Mouse (Mus musculus): ENCODE measurements around the gene 4930544D05Rik.
"Not testable (repeated sequence)": the region's sequence is repeated elsewhere in the genome, so short reads cannot be mapped to it uniquely, and the experiment has no call there.

4930544D05Rik gene

DNA sequence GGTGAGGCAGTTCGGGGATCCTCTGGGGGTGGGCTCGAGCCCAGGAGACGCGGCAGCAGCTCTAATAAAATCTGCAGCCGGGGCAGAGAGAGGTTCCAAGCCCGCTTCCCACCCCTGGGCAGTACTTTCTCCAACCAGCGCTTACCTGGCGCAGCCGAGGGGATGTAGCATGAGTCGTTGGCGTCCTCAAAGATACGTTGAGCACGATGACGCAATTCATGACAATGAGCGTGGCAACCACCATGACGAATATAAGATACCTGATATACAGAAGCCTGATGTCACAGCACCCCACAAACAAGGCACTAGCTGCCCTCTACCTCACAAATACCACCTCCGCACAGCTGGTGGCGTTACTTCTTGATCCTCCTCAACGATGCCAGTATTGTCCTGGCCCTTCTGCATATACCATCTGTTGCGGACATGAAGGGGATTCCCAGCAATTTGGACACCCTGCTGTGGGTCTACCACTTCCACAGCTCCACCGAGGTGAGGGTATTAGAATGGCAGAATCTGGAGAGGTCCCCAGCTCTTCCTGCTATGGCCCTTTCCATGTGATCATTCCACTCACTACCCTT lies at the start of gene 4930544D05Rik:
4930544D05Rik (plus strand) TSS at position 333 of the 578 bp plus-strand sequence.
- DNase-seq (ENCODE audit: low read depth, low spot score) = no peak

DNA sequence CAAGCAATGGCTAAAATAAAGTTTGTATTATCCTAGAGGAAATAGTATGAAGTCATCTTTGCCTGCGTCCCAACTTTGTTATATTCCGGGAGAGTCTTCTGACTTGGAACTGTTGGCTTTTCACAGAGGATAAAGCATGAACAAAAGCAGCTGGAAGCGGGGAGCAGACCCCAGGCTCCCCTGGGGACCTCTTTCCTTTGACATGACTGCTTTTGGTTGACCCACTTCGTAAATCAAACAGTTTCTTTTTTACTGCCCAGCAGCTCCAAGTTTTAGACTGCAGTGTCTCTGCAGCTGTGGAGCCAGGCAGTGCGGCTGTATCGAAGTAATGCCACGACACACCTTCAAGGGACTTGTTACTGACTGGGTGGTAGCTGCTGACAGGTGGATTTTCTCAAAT lies 49.1 kb upstream of the 4930544D05Rik start:
- DNase-seq (ENCODE audit: low read depth, low spot score) = no peak

DNA sequence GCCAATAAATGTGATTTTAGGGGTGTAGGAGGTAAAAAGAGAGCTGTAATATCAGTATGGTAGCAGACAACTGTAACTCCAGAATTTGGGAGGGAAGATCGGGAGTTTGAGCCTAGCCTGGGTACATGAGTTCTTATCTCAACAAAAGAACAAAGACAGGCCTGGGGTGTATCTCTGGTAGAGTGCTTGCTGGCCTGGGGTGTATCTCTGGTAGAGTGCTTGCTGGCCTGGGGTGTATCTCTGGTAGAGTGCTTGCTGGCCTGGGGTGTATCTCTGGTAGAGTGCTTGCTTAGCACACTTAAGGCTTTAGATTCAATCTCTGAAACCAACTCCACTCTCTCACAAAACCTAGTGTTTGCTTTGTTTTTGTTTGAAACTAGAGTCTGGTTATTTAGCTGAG lies 45.0 kb upstream of the 4930544D05Rik start:
- DNase-seq (ENCODE audit: low read depth, low spot score) = not testable (repeated sequence)

DNA sequence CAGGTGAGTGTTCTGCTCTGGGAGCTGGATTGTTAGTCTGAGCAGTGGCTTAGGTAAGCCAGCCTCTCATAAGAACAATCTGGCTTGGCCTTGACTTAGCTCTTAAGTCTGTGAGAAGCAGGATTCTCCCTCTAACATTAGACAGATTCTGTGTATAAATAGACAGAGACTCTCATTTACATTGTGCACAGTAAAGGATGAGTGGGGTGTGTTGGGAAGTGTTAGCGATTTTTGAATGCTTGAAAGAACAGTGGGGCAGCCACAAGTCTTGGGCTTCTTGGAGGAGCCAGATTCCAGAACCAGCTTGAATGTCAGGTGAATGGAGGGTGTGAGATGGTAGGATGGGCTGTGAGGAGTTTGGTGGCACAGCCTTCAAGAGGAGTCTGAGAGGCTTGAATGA lies 44.0 kb upstream of the 4930544D05Rik start:
- DNase-seq (ENCODE audit: low read depth, low spot score) = no peak

DNA sequence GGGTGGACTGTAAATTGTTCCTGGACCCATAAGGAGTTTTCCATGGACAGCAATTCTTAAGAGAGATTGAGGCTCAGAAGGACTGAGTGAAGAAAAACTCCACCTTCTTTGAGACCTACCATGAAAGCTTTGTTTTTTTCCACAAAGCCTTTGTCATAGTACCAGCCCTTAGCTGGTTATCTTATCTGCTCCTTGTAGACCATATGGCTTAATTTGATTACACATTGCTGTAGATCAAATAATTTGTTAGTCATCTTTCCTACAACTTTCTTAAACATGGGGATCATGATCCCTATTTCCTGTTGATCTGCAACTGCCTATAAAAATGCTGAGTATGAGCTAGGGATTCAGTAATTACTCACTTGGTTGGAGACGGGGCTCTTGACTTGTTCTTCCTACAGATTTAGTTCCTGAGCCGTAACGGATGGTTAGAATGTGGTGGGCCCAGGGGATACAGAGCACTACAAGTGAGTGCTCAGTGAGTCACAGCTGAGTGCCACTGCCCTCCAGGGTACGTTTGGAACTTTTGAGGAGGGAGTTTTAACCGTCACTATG lies 43.2 kb upstream of the 4930544D05Rik start:
- no peak for DNase-seq (ENCODE audit: low read depth, low spot score)

DNA sequence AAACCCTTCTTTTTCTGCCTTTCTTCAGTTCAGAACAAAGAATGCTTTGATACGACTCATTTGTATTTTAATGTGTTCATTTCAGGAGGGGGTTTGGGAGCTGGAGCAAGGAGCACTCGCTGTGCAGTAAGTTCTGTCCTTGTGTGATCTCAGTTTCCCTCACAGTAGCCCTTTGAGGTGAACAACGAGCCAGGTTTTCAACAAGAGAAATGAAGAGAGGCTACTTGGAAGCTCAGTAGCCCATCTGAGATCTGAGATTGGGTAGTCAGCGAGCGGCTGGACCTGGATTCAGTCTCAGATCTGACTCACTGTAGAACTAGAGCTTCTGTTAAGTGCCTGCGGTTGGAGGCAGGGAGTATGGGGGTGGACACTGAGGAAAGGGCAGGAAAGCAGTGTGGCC lies 41.8 kb upstream of the 4930544D05Rik start:
- no peak for DNase-seq (ENCODE audit: low read depth, low spot score)

DNA sequence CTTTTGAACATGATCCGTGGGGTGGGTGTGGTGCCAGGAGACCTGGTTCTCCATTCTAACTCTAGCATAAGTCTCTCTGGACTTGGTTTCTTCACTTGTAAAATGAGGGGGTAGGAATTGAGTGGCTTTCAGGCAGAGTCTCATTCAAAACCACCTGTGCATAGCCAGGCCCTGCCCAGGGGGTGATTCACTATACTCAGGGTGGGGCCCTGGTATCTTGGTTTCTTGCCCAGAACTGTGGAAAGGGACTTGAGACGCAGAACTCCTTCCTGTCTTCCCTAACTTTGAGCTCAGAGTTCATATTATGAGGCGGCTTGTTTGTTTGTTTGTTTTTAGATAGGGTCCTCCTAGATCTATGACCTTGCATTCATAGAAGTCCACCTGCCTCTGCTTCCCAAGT lies 38.4 kb upstream of the 4930544D05Rik start:
- no peak for DNase-seq (ENCODE audit: low read depth, low spot score)

DNA sequence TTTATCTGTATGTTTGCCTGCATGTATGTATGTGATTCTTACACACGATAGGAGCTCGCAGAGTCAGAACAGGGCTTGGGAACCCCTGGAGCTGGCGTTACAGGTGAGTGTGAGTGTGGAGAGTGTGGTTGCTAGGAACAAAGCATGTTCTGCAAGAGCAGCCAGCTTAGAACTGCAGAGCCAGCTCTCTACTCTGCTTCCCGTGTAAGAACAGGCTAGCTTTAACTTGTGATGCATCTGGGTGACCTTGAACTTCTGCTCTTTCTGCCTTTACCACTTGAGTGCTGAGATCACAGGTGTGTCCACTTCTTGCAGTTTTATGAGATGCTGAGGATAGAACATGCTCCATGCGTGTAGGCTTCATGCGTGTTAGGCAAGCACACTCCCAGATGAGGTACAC lies 36.7 kb upstream of the 4930544D05Rik start:
- DNase-seq (ENCODE audit: low read depth, low spot score) = no peak

DNA sequence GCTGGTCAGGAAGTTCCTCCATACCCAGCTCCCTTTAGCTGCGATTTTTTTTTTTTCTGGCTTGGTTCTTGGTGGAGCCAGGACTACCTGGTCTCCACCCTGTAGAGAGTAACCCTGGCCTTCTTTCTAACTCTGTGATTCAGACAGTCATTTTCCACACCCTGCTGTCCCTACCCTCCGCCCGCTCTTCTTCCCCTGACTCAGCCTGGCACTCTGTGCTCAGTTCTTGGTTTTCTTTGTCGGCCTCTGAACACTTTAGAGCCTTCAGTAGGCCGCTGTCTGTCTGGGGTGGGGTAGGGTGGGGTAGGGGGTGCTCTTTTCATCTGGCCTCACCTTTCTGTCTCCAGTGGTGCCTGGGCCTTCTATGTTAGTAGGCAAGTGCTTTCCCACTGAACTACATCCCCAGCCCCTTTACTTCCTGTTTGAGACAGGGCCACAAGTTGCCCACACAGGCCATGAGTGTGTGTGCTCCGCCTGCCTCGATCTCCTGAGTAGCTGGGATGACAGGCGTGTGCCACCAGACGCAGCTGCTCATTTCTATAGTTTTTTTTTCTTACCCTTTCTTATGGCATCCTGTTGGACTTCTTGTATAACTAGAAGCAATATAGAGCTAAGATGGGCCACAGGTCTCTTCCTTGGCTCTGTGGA lies 35.8 kb upstream of the 4930544D05Rik start:
- no peak for DNase-seq (ENCODE audit: low read depth, low spot score)

DNA sequence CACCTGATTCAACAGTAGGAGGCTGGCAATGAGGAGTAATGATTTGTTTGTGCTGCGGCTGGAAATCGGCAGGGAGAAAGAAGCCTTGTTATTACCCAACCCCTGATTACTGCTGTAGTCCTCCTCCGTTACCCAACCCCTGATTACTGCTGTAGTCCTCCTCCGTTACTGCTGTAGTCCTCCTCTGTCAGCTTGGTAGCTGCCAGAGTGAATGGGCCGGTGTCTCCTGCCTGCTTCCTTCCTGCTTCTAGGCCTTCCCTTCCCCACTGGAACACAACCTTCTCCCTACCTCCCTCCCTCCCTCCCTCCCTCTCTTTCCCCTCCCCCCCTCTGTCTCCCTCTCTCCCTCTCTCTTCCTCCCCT lies 35.3 kb upstream of the 4930544D05Rik start:
- no peak for DNase-seq (ENCODE audit: low read depth, low spot score)

DNA sequence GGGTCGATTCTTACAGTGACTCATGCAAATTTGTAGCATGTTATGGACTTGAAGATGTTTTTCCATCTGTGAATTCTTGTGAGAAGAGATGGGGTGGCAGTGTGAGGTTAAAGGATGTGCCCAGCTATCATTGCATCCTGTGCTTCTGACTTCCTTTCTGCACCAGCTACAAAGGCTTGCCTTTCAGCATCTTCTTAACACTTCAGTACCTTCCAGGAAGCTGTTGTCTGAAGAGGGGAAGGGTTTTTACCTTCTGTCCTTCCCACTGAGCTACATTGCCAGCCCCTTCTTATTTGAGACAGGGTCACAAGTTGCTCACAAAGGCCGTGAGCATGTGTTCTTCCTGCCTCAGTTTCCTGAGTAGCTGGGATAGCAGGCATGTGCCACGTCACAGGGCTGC lies 34.7 kb upstream of the 4930544D05Rik start:
- no peak for DNase-seq (ENCODE audit: low read depth, low spot score)

DNA sequence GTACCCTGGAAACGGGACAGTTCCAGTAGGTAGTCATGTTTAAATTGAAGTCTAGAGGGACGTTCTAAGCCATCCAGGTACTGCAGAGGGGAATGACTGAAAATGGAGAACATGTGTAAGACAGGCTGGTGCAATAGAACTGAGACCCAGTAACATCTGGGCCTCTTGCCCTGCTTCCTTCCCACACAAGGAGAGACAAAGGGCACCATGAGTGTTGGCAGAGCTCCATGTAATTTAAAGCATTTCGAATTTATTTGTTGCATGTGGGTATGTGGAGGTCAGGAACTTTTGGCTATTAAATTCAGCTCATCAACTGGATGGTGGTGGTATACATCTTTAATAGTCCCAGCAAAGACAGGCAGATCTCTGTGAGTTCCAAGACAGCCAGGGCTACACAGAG lies 33.5 kb upstream of the 4930544D05Rik start:
- DNase-seq (ENCODE audit: low read depth, low spot score) = no peak

DNA sequence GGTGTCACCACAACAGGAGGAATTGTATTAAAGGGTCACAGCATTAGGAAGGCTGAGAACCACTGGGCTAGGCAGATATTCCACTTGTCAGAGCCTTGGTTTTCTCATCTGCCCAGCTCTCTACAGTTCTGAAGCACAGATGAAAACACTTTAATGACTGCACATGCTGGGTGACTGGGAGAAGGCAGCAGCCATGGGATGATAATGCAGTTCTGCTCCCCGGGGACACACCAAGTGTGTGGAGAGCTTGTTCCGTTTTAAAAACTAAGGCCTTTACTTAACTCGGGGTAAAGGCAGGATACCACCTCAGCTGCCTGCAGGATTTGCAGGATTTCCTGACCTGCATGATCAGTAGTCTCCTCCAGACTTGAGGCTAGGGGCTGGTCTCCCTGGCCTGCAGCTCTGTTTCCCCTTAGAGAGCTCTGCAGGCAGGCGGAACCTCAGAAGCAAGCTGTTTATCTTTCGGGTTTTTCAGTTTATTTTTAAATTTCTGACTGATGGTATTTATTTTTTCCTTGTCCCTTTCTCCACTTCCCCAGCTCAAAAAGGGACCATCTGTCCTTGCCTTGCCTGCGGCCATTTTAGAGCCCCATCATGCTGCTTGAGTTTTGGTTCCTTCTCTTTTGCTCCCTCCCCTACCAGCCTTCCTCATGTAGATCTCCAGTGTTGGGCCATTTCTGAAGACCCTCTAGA lies 32.5 kb upstream of the 4930544D05Rik start:
- DNase-seq (ENCODE audit: low read depth, low spot score) = no peak

DNA sequence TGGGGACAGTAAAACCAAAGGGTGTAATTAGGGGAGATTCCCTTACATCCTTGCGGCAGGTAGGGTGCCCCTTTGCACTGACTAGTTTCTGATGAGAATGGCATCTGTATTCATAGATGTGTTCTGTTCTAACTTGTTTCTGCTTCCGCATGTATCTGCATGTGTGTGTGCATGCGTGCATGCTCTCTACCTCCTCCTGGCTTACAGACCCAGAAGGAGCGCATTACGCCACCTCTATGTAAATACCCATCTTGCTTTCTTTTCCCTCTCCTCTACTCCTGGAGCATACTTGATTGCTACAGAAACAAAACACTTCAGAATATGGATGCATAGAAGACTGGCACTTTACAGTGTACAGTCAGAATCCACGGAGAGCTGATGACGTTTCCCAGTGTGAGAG lies 31.9 kb upstream of the 4930544D05Rik start:
- no peak for DNase-seq (ENCODE audit: low read depth, low spot score)

DNA sequence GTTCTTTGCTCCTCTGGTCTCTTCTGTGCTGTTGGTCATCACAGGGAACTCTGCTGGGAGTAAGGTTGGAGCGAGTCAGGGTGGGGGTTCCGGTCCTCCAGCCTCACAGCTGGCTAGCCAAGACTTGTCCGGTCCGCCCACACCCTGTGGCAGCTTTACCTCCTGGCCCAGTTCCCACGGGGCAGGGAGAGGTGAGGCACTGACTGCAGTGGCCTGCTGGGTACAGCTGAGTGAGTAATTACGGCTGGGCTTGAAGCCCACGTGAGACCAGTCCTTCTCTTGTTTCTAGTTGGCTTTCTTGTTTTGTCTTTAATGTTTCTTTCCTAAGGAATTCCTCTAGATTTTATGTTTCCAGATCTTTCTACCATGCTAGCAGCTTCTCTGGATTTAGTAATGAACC lies 30.2 kb upstream of the 4930544D05Rik start:
- DNase-seq (ENCODE audit: low read depth, low spot score) = no peak

DNA sequence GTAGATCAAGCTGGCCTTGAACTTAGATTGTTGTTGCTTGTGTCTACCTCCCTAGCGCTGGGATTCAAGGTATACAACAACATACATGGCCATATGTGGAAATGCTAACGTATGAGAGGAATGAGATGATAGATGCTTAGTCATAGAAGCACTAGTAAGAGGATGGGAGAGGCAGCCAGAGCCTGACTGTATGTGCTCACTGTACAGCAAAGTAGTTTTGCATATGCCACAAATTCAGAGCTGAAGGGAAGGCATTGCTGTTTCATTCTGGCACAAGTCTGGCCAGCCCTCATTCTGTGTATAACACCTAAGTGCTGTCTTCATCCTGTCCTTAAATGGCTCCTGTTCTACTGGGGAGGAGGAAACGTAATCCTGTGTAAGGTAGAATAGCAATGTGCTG lies 29.4 kb upstream of the 4930544D05Rik start:
- no peak for DNase-seq (ENCODE audit: low read depth, low spot score)

DNA sequence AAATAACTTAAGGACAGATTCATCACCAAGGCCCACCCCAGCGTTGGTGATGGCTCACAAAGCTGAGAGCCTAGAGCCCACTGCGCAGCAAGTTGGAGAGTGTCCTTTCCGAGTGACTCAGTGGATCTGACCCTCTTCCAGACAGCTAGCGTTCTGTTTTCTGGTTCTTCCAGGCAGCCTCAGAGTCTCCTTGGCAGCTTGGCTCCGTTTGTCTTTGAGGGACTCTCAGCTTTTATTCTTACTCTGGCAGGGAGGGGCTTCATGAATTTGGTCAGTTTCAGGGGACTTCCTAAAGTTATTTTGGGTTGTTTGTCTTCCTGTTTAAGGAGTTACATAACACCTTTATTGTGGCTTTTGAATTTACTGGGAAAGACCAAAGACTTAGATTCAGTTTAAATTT lies 28.7 kb upstream of the 4930544D05Rik start:
- DNase-seq (ENCODE audit: low read depth, low spot score) = no peak

DNA sequence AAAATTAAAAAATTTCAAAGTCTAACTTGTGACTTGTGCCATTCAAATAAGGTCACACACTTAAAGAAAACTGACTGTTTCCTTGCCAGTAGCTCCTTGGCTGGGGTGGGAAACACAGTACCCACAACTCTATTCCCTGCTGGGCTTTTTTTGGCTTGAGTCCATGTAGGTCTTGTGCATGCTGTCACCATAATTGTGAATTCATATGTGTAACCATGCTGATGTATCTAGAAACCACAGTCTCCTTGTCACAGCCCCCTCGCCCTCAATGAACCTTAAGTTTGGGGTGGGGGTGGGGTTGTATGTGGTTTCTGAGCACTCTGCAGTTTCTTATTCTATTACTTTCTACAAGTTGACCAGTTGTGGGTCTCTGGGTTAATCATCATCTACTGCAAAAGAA lies 23.9 kb upstream of the 4930544D05Rik start:
- no peak for DNase-seq (ENCODE audit: low read depth, low spot score)

DNA sequence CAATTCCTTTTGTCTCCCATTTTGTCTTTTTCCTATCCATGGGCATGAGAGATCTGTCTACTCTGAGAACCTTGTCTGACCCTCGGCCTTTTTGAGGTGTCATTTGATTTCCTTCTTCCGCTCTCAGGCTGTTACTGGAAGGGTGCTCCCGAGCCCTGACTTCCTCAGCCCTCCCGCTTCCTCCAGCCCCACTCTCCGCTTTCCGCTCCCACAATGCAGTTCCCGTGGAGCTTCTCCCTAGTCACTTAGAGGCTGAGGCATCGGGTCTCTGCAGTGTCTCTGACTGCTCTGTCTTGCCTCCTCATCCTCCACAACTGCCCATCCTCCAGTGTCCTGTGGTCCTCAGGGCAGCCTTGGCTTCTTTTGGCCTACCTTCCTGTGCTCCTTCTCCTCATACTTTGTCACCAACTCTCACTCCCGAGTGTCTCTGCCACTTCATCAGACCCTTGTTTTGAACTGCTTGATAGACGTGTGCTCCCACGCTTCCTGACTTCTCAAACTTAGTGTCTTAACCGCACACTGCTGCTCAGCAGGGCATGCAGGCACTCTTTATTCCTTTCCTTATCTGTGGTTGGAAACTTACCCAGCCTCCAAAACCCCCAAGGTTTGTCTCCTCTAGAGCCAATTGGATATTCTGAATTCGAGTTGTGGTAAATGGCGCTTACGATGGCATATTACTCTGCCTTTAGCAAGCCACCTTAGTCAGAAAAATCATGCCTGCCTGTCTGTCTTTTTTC lies 21.2 kb upstream of the 4930544D05Rik start:
- no peak for DNase-seq (ENCODE audit: low read depth, low spot score)

DNA sequence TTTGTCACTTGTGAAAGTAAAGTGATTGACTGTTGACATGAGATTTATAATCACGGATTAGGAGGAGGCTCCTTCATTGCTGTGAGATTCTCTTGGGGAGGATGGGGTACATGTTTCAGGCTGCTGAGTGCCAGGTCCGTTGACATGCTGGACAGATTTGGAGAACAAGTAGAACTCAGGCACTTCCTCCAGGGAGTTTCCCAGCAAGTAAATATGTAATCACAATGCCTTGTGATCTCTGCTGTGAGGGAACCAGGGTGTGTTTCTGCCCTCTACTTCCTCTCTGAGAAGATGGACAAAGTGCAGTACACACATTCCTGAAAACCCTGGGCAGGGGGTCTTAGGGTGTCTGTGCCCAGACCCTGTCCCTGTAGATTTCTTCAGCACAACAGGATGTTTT lies 20.0 kb upstream of the 4930544D05Rik start:
- no peak for DNase-seq (ENCODE audit: low read depth, low spot score)

DNA sequence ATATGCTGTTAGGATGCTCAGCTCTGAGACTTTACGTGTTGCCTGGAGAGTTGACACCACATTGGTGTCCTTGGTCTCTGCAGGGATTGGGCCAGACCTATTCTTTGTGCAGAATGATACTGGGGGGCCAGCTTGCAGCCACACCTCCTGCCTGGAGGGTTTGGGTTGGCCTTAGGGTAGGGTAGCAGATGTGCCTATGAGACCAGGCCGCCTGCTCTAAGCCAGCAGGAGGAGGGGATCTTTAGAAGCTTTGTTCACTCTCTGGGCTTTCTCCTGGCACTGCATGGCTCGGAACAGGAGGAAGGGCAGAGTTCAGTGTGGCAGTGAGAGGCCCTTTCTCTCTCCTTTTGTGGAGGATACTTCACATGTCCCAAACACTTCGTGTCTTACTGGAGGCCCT lies 19.6 kb upstream of the 4930544D05Rik start:
- DNase-seq (ENCODE audit: low read depth, low spot score) = no peak

DNA sequence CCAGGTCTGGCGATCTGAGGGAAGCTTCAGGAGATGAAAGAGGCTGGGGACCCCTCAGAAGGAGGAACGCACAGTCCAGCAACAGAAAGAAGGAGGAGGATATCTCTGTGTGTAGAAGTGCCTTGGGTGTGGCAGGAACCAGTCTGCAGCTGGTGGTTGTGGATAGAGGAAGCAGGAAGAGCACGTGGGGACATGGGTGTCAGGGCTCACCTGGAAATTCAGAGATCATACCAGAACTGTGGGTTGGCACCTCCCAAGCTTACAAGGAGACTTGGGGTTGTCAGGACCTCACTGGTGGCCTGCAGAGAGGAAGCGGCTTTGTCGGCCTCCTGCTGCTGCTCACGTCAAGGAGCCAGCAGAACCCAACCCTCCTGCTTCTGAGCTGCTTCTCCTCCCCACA lies 18.3 kb upstream of the 4930544D05Rik start:
- DNase-seq (ENCODE audit: low read depth, low spot score) = no peak
